Mouse (Mus musculus) CH12.LX (cell line): Measurements from ENCODE around the gene Itpr1. TPM values are rescaled to one million over a fixed set of nuclear protein-coding genes. Genes with fewer than 3 reads are reported as not detected.

Experiments
- DNase-seq: peaks from one replicate; pipeline ENCODE4 v3.0.0-alpha.2; 2013; ENCODE audit errors: extremely low read depth
- H3K27ac ChIP-seq: 2 replicates; pipeline ENCODE4 v1.5.1; 2012; ENCODE audit warnings: low read depth, mild to moderate bottlenecking, control low read depth, moderate library complexity; ENCODE audit not compliant: insufficient read depth
- H3K27me3 ChIP-seq: replicated peaks from 2 replicates; pipeline ENCODE3; 2012; ENCODE audit warnings: inconsistent platforms
- H3K36me3 ChIP-seq, 2 experiments: replicated peaks in 1 of 2; 2 replicates each; pipeline versions ENCODE3 to v1.6.1; 2012; ENCODE audit warnings: inconsistent platforms in 1 of 2, low read length in 1 of 2, mild to moderate bottlenecking in 1 of 2, mixed read lengths in 1 of 2, moderate library complexity in 1 of 2; ENCODE audit not compliant: control insufficient read depth in 1 of 2, insufficient read depth in 1 of 2
- H3K4me1 ChIP-seq, 2 experiments: 2 replicates each; pipeline ENCODE4 v1.6.1; 2012; ENCODE audit warnings: inconsistent platforms in 1 of 2, moderate library complexity in 1 of 2; ENCODE audit not compliant: insufficient read depth in 2 of 2, control insufficient read depth in 1 of 2
- H3K4me2 ChIP-seq: 2 replicates; pipeline ENCODE4 v1.6.1; 2012; ENCODE audit warnings: low read depth, mild to moderate bottlenecking, control low read depth; ENCODE audit not compliant: poor library complexity, insufficient read depth, severe bottlenecking
- H3K4me3 ChIP-seq, 3 experiments: fragments of 150-350 bp in 1 of 3; sonication (generic) in 1 of 3; replicated peaks in 1 of 3; 2 replicates each; pipeline versions ENCODE3 to v1.5.1; 2011 to 2012; ENCODE audit warnings: low read depth in 2 of 3, low read length in 2 of 3, mild to moderate bottlenecking in 2 of 3, moderate library complexity in 2 of 3, control low read depth in 1 of 3, improper control_type of control experiment in 1 of 3, inconsistent platforms in 1 of 3, mixed read lengths in 1 of 3; ENCODE audit not compliant: poor library complexity in 1 of 3
- H3K79me2 ChIP-seq: replicated peaks from 2 replicates; pipeline ENCODE4 v1.6.1; 2012; ENCODE audit warnings: mild to moderate bottlenecking, moderate library complexity; ENCODE audit not compliant: control insufficient read depth, poor library complexity, insufficient read depth, severe bottlenecking; ENCODE audit errors: extremely low read depth
- H3K9ac ChIP-seq: 2 replicates; pipeline ENCODE4 v1.6.1; 2012; ENCODE audit warnings: low read depth, mild to moderate bottlenecking, control low read depth, moderate library complexity; ENCODE audit not compliant: insufficient read depth
- H3K9me3 ChIP-seq: replicated peaks from 2 replicates; pipeline ENCODE3; 2012; ENCODE audit warnings: low read length, inconsistent platforms, mixed read lengths
- BHLHE40 ChIP-seq: IDR thresholded peaks from 2 replicates; pipeline ENCODE4 v1.6.1; 2011; ENCODE audit warnings: mild to moderate bottlenecking, low read depth, low read length, improper control_type of control experiment
- CHD1 ChIP-seq: IDR thresholded peaks from 2 replicates; pipeline ENCODE4 v1.6.1; 2012; ENCODE audit warnings: low read depth, low read length, improper control_type of control experiment, inconsistent platforms
- E2F4 ChIP-seq: IDR thresholded peaks from 2 replicates; pipeline ENCODE4 v1.6.1; 2011; ENCODE audit warnings: low read depth, low read length, improper control_type of control experiment; ENCODE audit not compliant: insufficient replicate concordance
- ELF1 ChIP-seq: IDR thresholded peaks from 2 replicates; pipeline ENCODE4 v1.6.1; 2014; ENCODE audit warnings: low read depth, mild to moderate bottlenecking, inconsistent platforms, low read length, improper control_type of control experiment
- ETS1 ChIP-seq: conservative IDR thresholded peaks from 2 replicates; pipeline ENCODE4 v1.6.1; 2012; ENCODE audit warnings: low read depth, mild to moderate bottlenecking, inconsistent platforms, low read length, improper control_type of control experiment, moderate library complexity
- GABPA ChIP-seq: IDR thresholded peaks from 2 replicates; pipeline ENCODE4 v1.6.1; 2012; ENCODE audit warnings: low read depth, low read length, improper control_type of control experiment, inconsistent platforms; ENCODE audit not compliant: insufficient replicate concordance
- HCFC1 ChIP-seq: IDR thresholded peaks from 2 replicates; pipeline ENCODE4 v1.6.1; 2012; ENCODE audit warnings: low read depth, mild to moderate bottlenecking, inconsistent platforms, low read length, improper control_type of control experiment
- JUN ChIP-seq: IDR thresholded peaks from 2 replicates; pipeline ENCODE4 v1.6.1; 2011; ENCODE audit warnings: low read depth, mild to moderate bottlenecking, low read length, improper control_type of control experiment, moderate library complexity; ENCODE audit not compliant: insufficient read depth
- JUND ChIP-seq: conservative IDR thresholded peaks from 2 replicates; pipeline ENCODE4 v1.6.1; 2011; ENCODE audit warnings: low read depth, low read length, improper control_type of control experiment
- KAT2A ChIP-seq: IDR thresholded peaks from 2 replicates; pipeline ENCODE4 v1.6.1; 2012; ENCODE audit warnings: low read length, improper control_type of control experiment, inconsistent platforms; ENCODE audit not compliant: insufficient replicate concordance
- MAFK ChIP-seq: IDR thresholded peaks from 2 replicates; pipeline ENCODE4 v1.6.1; 2011; ENCODE audit warnings: low read length, improper control_type of control experiment; ENCODE audit not compliant: insufficient replicate concordance
- MXI1 ChIP-seq: IDR thresholded peaks from 2 replicates; pipeline ENCODE4 v1.6.1; 2011; ENCODE audit warnings: mild to moderate bottlenecking, low read depth, low read length, improper control_type of control experiment
- NELFE ChIP-seq: IDR thresholded peaks from 2 replicates; pipeline ENCODE4 v1.6.1; 2011; ENCODE audit warnings: low read depth, low read length, improper control_type of control experiment
- PAX5 ChIP-seq: IDR thresholded peaks from 2 replicates; pipeline ENCODE4 v1.6.1; 2012; ENCODE audit warnings: low read length, inconsistent platforms, mixed read lengths
- POLR2AphosphoS2 ChIP-seq: IDR thresholded peaks from 2 replicates; pipeline ENCODE4 v1.6.1; 2011; ENCODE audit warnings: low read depth, low read length, improper control_type of control experiment
- RAD21 ChIP-seq: IDR thresholded peaks from 2 replicates; pipeline ENCODE4 v1.6.1; 2011; ENCODE audit warnings: low read depth, mild to moderate bottlenecking, low read length, improper control_type of control experiment, moderate library complexity
- SMC3 ChIP-seq: IDR thresholded peaks from 2 replicates; pipeline ENCODE4 v1.6.1; 2011; ENCODE audit warnings: low read depth, low read length, improper control_type of control experiment
- TBP ChIP-seq: conservative IDR thresholded peaks from 2 replicates; pipeline ENCODE4 v1.6.1; 2011; ENCODE audit warnings: low read depth, low read length, improper control_type of control experiment
- TCF12 ChIP-seq: IDR thresholded peaks from 2 replicates; pipeline ENCODE4 v1.6.1; 2014; ENCODE audit warnings: low read depth, mild to moderate bottlenecking, inconsistent platforms, low read length, improper control_type of control experiment
- UBTF ChIP-seq: IDR thresholded peaks from 2 replicates; pipeline ENCODE4 v1.6.1; 2012; ENCODE audit warnings: low read depth, mild to moderate bottlenecking, inconsistent platforms, low read length, improper control_type of control experiment, moderate library complexity
- USF1 ChIP-seq: IDR thresholded peaks from 2 replicates; pipeline ENCODE4 v1.6.1; 2014; ENCODE audit warnings: low read depth, mild to moderate bottlenecking, inconsistent platforms, low read length, improper control_type of control experiment
- ZKSCAN1 ChIP-seq: IDR thresholded peaks from 2 replicates; pipeline ENCODE4 v1.6.1; 2012; ENCODE audit warnings: low read depth, inconsistent platforms, low read length, improper control_type of control experiment, borderline replicate concordance
- ZMIZ1 ChIP-seq: IDR thresholded peaks from 2 replicates; pipeline ENCODE4 v1.6.1; 2012; ENCODE audit warnings: low read depth, mild to moderate bottlenecking, inconsistent platforms, low read length, improper control_type of control experiment
- ZNF384 ChIP-seq: IDR thresholded peaks from 2 replicates; pipeline ENCODE4 v1.6.1; 2012; ENCODE audit warnings: low read depth, low read length, improper control_type of control experiment, inconsistent platforms
- dilution Hi-C: fragments of 300-500 bp; cut with MboI; formaldehyde crosslinking; loops from 2 replicates; pipeline ENCODE4 v1.14.3; 2020; ENCODE audit warnings: low sequenced_read_pairs; ENCODE audit not compliant: extremely low pct_unique_long_range_greater_than_20kb, extremely low pct_ligation_motif_present
- in situ Hi-C: fragments of 300-500 bp; cut with MboI; formaldehyde crosslinking; loops from 3 replicates; pipeline ENCODE4 v1.14.3; 2019; ENCODE audit warnings: low sequenced_read_pairs, low pct_ligation_motif_present, low pct_unique_long_range_greater_than_20kb, mixed read lengths
- polyA plus RNA-seq: library from polyadenylated mRNA; unstranded; fragments of >175 nt; gene quantifications from 2 replicates; pipeline ENCODE4 v1.2.1, GENCODE M21; 2012; ENCODE audit warnings: low read depth; ENCODE audit not compliant: insufficient read length
- total RNA-seq, 2 experiments: library from RNA; depleted of rRNA; stranded (reverse); fragments of 300-350 nt in 1 of 2; fragments of >200 nt in 1 of 2; gene quantifications; 2 replicates each; pipeline ENCODE4 v1.2.3; 2012 to 2014

Gene Itpr1
- total and polyA plus RNA-seq, 3 experiments: 42.8 to 73.1 (median 53.4) TPM

DNA sequence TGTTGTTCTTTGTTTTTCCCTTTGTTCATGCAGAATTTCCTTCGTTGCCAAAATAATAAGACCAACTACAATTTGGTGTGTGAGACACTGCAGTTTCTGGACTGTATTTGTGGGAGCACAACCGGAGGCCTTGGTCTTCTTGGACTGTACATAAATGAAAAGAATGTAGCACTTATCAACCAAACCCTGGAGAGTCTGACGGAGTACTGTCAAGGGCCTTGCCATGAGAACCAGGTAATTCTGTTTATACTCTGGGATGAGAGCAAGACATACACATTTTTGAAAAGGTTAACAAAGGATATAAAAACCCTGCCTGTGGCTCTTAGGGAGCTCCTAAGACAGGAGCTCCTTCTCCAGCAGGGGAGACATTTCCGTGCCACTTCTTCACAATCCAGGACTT, 268.3 kb downstream of the Itpr1 start:
- no peak overlapping the region for H3K27ac ChIP-seq
- H3K4me1 ChIP-seq: peaks cover 9 to 17% of the 10 kb centered on the region in 2 experiments; a peak in 3 of 4 replicates
- no peak overlapping the region for H3K9ac ChIP-seq
- in situ Hi-C loops: no loop called here
- dilution Hi-C loops: no loop called here
- TF ChIP-seq GABPA (no peak), HCFC1 (no peak), JUN (no peak), KAT2A (no peak), CHD1 (no peak), ELF1 (no peak), USF1 (no peak), MXI1 (no peak), BHLHE40 (no peak), UBTF (no peak), RAD21 (no peak), TBP (no peak), MAFK (no peak)
- TF ChIP-seq, all 38 proteins: peak for 0
- H3K36me3 ChIP-seq: peaks cover 33 to 76% of the 10 kb centered on the region in 2 experiments
- DNase-seq: no peak
- no peak overlapping the region for H3K4me2 ChIP-seq
- no peaks in the 10 kb centered on the region for H3K27me3 ChIP-seq
- no peaks in the 10 kb centered on the region for H3K9me3 ChIP-seq
- H3K79me2 ChIP-seq: no peaks in the 10 kb centered on the region
- no peak overlapping the region for H3K4me3 ChIP-seq

DNA sequence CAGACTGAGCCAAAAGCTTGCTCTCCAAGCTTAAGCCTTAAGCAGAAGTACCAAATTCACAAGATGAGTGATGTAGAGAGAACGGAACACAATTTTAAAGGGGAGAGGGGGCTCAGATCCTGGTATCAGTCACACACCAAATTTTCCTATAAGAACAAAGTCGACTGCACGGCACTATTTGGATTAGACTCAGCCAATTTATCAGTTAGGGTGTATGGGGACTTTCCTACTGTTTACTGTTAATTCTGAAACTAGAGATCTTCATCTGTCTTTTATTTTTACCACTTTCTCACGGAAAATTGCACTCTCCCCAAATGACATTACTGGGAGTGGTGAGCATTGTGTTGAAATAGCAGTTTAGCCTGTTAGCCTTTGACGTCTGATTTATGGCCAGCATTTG, 269.6 kb downstream of the Itpr1 start:
- peaks cover 6 to 7% of the 10 kb centered on the region in 2 experiments; a peak in 3 of 4 replicates for H3K4me1 ChIP-seq
- no peak overlapping the region for H3K9ac ChIP-seq
- no peak overlapping the region for H3K27ac ChIP-seq
- no peak for DNase-seq
- no peaks in the 10 kb centered on the region for H3K79me2 ChIP-seq
- H3K4me3 ChIP-seq: no peak overlapping the region
- in situ Hi-C loops (no loop called here), dilution Hi-C loops (no loop called here)
- no peak overlapping the region for H3K4me2 ChIP-seq
- peaks cover 36 to 80% of the 10 kb centered on the region in 2 experiments for H3K36me3 ChIP-seq
- no peaks in the 10 kb centered on the region for H3K27me3 ChIP-seq
- no peaks in the 10 kb centered on the region for H3K9me3 ChIP-seq
- no peak for TF ChIP-seq RAD21
- TF ChIP-seq MAFK: no peak
- TF ChIP-seq SMC3: no peak
- TF ChIP-seq TCF12: no peak
- TF ChIP-seq PAX5: no peak
- no peak for TF ChIP-seq ZMIZ1
- no peak for TF ChIP-seq ZNF384
- TF ChIP-seq ELF1: no peak
- no peak for TF ChIP-seq E2F4
- no peak for TF ChIP-seq POLR2AphosphoS2
- TF ChIP-seq ETS1: no peak
- no peak for TF ChIP-seq KAT2A
- TF ChIP-seq UBTF: no peak
- no peak for TF ChIP-seq ZKSCAN1
- no peak for TF ChIP-seq NELFE
- TF ChIP-seq JUND: no peak
